Mouse (Mus musculus) G1E (cell line): Measurements from ENCODE around the gene Serhl.

Experiments used
- CTCF ChIP-seq: IDR thresholded peaks from 2 replicates; pipeline ENCODE4 v1.5.1; 2012; ENCODE audit warnings: low read depth, low read length, inconsistent platforms, mixed read lengths
- TAL1 ChIP-seq: conservative IDR thresholded peaks from 2 replicates; pipeline ENCODE4 v1.6.1; 2012; ENCODE audit warnings: low read depth, low read length, inconsistent platforms, mixed read lengths

GRCm38 (mm10) chr15:83148801-83149195 is 59.5 kb downstream of the Serhl start:
- no peak for TF ChIP-seq CTCF
- no peak for TF ChIP-seq TAL1
